Mouse (Mus musculus) MEL (cell line): ENCODE measurements around the gene Smyd5. TPM values are rescaled to one million over a fixed set of nuclear protein-coding genes. Genes with fewer than 3 reads are reported as not detected.

Experiments used
- DNase-seq: peaks from one replicate; pipeline ENCODE4 v3.0.0; 2011; ENCODE audit warnings: low read depth, low spot score
- H3K27ac ChIP-seq: 2 replicates; pipeline ENCODE4 v1.5.1; 2012; ENCODE audit warnings: low read depth, mild to moderate bottlenecking, control low read depth, low read length, moderate library complexity; ENCODE audit not compliant: control insufficient read depth
- H3K27me3 ChIP-seq, 2 experiments: fragments of 150-350 bp in 1 of 2; sonication (generic) in 1 of 2; 2 replicates each; pipeline ENCODE4 v1.6.1; 2012; ENCODE audit warnings: low read length in 2 of 2, mild to moderate bottlenecking in 2 of 2, improper control_type of control experiment in 1 of 2, moderate library complexity in 1 of 2; ENCODE audit not compliant: insufficient read depth in 2 of 2, control insufficient read depth in 1 of 2
- H3K36me3 ChIP-seq, 2 experiments: 2 replicates each; pipeline ENCODE4 v1.6.1; 2012 to 2014; ENCODE audit warnings: low read length in 2 of 2, improper control_type of control experiment in 1 of 2, inconsistent platforms in 1 of 2, mild to moderate bottlenecking in 1 of 2; ENCODE audit not compliant: insufficient read depth in 2 of 2, control insufficient read depth in 1 of 2
- H3K4me1 ChIP-seq, 2 experiments: fragments of 150-350 bp in 1 of 2; sonication (generic) in 1 of 2; 2 replicates each; pipeline ENCODE4 v1.6.1; 2012; ENCODE audit warnings: low read length in 2 of 2, improper control_type of control experiment in 1 of 2, mild to moderate bottlenecking in 1 of 2; ENCODE audit not compliant: insufficient read depth in 2 of 2, control insufficient read depth in 1 of 2
- H3K4me3 ChIP-seq, 2 experiments: fragments of 150-350 bp in 1 of 2; sonication (generic) in 1 of 2; 2 replicates each; pipeline ENCODE4 v1.5.1; 2012; ENCODE audit warnings: low read depth in 2 of 2, low read length in 2 of 2, mild to moderate bottlenecking in 2 of 2, moderate library complexity in 2 of 2, control low read depth in 1 of 2, improper control_type of control experiment in 1 of 2; ENCODE audit not compliant: control insufficient read depth in 1 of 2, insufficient read depth in 1 of 2
- H3K79me2 ChIP-seq: 2 replicates; pipeline ENCODE4 v1.6.1; 2012; ENCODE audit warnings: mild to moderate bottlenecking, low read length, moderate library complexity; ENCODE audit not compliant: control insufficient read depth, poor library complexity, insufficient read depth
- H3K9ac ChIP-seq: 2 replicates; pipeline ENCODE4 v1.6.1; 2012; ENCODE audit warnings: low read depth, mild to moderate bottlenecking, control low read depth, low read length, moderate library complexity; ENCODE audit not compliant: control insufficient read depth, poor library complexity, severe bottlenecking
- H3K9me3 ChIP-seq: fragments of 150-350 bp; sonication (generic); replicated peaks from 2 replicates; pipeline ENCODE4 v1.6.1; 2012; ENCODE audit warnings: mild to moderate bottlenecking, low read length, improper control_type of control experiment, moderate library complexity; ENCODE audit not compliant: insufficient read depth
- CTCF ChIP-seq, 3 experiments: IDR thresholded peaks in 2 of 3; conservative IDR thresholded peaks in 1 of 3; 2 replicates each; pipeline ENCODE4 v1.5.1; 2011 to 2012; ENCODE audit warnings: low read length in 3 of 3, low read depth in 2 of 3, mild to moderate bottlenecking in 2 of 3, improper control_type of control experiment in 1 of 3, inconsistent platforms in 1 of 3, mixed read lengths in 1 of 3, moderate library complexity in 1 of 3; ENCODE audit not compliant: control insufficient read depth in 1 of 3, insufficient read depth in 1 of 3, poor library complexity in 1 of 3, severe bottlenecking in 1 of 3
- EP300 ChIP-seq, 2 experiments: IDR thresholded peaks; 2 replicates each; pipeline ENCODE4 v1.6.1; 2011; ENCODE audit warnings: improper control_type of control experiment in 2 of 2, low read length in 2 of 2, low read depth in 1 of 2, mild to moderate bottlenecking in 1 of 2
- ETS1 ChIP-seq: IDR thresholded peaks from 2 replicates; pipeline ENCODE4 v1.6.1; 2012; ENCODE audit warnings: low read depth, mild to moderate bottlenecking, inconsistent platforms, low read length, improper control_type of control experiment, moderate library complexity
- GABPA ChIP-seq: IDR thresholded peaks from 2 replicates; pipeline ENCODE4 v1.6.1; 2012; ENCODE audit warnings: low read depth, mild to moderate bottlenecking, inconsistent platforms, low read length, improper control_type of control experiment, moderate library complexity
- GATA1 ChIP-seq: IDR thresholded peaks from 2 replicates; pipeline ENCODE4 v1.6.1; 2011; ENCODE audit warnings: low read depth, low read length, improper control_type of control experiment
- HCFC1 ChIP-seq: IDR thresholded peaks from 2 replicates; pipeline ENCODE4 v1.6.1; 2012; ENCODE audit warnings: low read depth, mild to moderate bottlenecking, inconsistent platforms, low read length, improper control_type of control experiment, moderate library complexity
- MAFK ChIP-seq: IDR thresholded peaks from 2 replicates; pipeline ENCODE4 v1.6.1; 2011; ENCODE audit warnings: low read depth, mild to moderate bottlenecking, low read length, improper control_type of control experiment, borderline replicate concordance
- MAZ ChIP-seq: IDR thresholded peaks from 2 replicates; pipeline ENCODE4 v1.6.1; 2012; ENCODE audit warnings: low read depth, mild to moderate bottlenecking, inconsistent platforms, low read length, improper control_type of control experiment
- MYB ChIP-seq: IDR thresholded peaks from 2 replicates; pipeline ENCODE4 v1.6.1; 2011; ENCODE audit warnings: mild to moderate bottlenecking, low read depth, low read length, improper control_type of control experiment
- MYC ChIP-seq: IDR thresholded peaks from 2 replicates; pipeline ENCODE4 v1.6.1; 2011; ENCODE audit warnings: low read depth, mild to moderate bottlenecking, low read length, improper control_type of control experiment, moderate library complexity
- NELFE ChIP-seq: IDR thresholded peaks from 2 replicates; pipeline ENCODE4 v1.6.1; 2011; ENCODE audit warnings: low read depth, low read length, improper control_type of control experiment
- POLR2AphosphoS5 ChIP-seq: IDR thresholded peaks from 2 replicates; pipeline ENCODE4 v1.6.1; 2012; ENCODE audit warnings: low read depth, borderline replicate concordance, mild to moderate bottlenecking, inconsistent platforms, low read length, moderate library complexity, mixed read lengths
- SIN3A ChIP-seq: IDR thresholded peaks from 2 replicates; pipeline ENCODE4 v1.6.1; 2012; ENCODE audit warnings: low read length, improper control_type of control experiment, inconsistent platforms
- SMC3 ChIP-seq: IDR thresholded peaks from 2 replicates; pipeline ENCODE4 v1.6.1; 2011; ENCODE audit warnings: low read depth, low read length, improper control_type of control experiment
- TAL1 ChIP-seq: IDR thresholded peaks from 2 replicates; pipeline ENCODE4 v1.6.1; 2012; ENCODE audit warnings: mild to moderate bottlenecking, inconsistent platforms, low read length, moderate library complexity, mixed read lengths
- TBP ChIP-seq: IDR thresholded peaks from 2 replicates; pipeline ENCODE4 v1.8.0; 2011; ENCODE audit warnings: low read depth, low read length, improper control_type of control experiment
- TCF12 ChIP-seq: IDR thresholded peaks from 2 replicates; pipeline ENCODE4 v1.6.1; 2014; ENCODE audit warnings: low read depth, mild to moderate bottlenecking, inconsistent platforms, low read length, improper control_type of control experiment, moderate library complexity
- ZKSCAN1 ChIP-seq: IDR thresholded peaks from 2 replicates; pipeline ENCODE4 v1.6.1; 2012; ENCODE audit warnings: low read depth, mild to moderate bottlenecking, inconsistent platforms, low read length, improper control_type of control experiment, moderate library complexity
- ZMIZ1 ChIP-seq: IDR thresholded peaks from 2 replicates; pipeline ENCODE4 v1.6.1; 2012; ENCODE audit warnings: low read depth, mild to moderate bottlenecking, inconsistent platforms, low read length, improper control_type of control experiment, moderate library complexity
- polyA plus RNA-seq, 2 experiments: library from polyadenylated mRNA; stranded (reverse) in 1 of 2; unstranded in 1 of 2; fragments of >175 nt in 1 of 2; fragments of >200 nt in 1 of 2; gene quantifications; 2 replicates each; pipeline versions ENCODE4 v1.2.1 to v1.2.4; 2012; ENCODE audit warnings: low replicate concordance in 2 of 2, low read depth in 1 of 2; ENCODE audit not compliant: insufficient read length in 2 of 2, insufficient read depth in 1 of 2, missing spikeins in 1 of 2
- total RNA-seq: library from RNA; depleted of rRNA; stranded (reverse); fragments of 300-350 nt; gene quantifications from 2 replicates; pipeline ENCODE4 v1.2.3, GENCODE M21; 2012

The Smyd5 gene
- total and polyA plus RNA-seq, 3 experiments: 102 to 113 TPM; not detected in 1

- Histone ChIP-seq H3K4me1 (peaks cover 4 to 15% of the 10 kb centered on the region in 2 experiments), H3K9me3 (no peaks in the 10 kb centered on the region), H3K4me3 (no peak overlapping the region), H3K27me3 (no peaks in the 10 kb centered on the region), H3K27ac (no peak overlapping the region), H3K79me2 (peaks cover 47% of the 10 kb centered on the region), H3K36me3 (peaks cover 8 to 21% of the 10 kb centered on the region in 2 experiments; a peak in 3 of 4 replicates), H3K9ac (no peak overlapping the region)
- DNase-seq: no peak
- TF ChIP-seq TBP: no peak
- TF ChIP-seq ZKSCAN1: no peak
- no peak for TF ChIP-seq ETS1
- no peak for TF ChIP-seq GABPA
- TF ChIP-seq TCF12: no peak
- TF ChIP-seq SMC3: no peak
- no peak for TF ChIP-seq CTCF (IDR thresholded peaks at IDR 0.05 in 2 of 3, conservative IDR thresholded peaks at IDR 0.05 in 1 of 3; ENCODE audit: control insufficient read depth in 1 of 3, insufficient read depth in 1 of 3, low read depth in 2 of 3, low read length in 3 of 3, poor library complexity in 1 of 3, severe bottlenecking in 1 of 3)
- no peak for TF ChIP-seq MYC
- no peak for TF ChIP-seq MYB
- no peak for TF ChIP-seq NELFE
- no peak for TF ChIP-seq MAZ
- no peak for TF ChIP-seq MAFK
- no peak for TF ChIP-seq ZMIZ1
- TF ChIP-seq EP300 (IDR thresholded peaks at IDR 0.05; ENCODE audit: low read depth in 1 of 2, low read length in 2 of 2): no peak
- no peak for TF ChIP-seq GATA1
- no peak for TF ChIP-seq SIN3A
- no peak for TF ChIP-seq TAL1
- no peak for TF ChIP-seq HCFC1
Observed at GRCm38 (mm10) chr6:85436204-85436603, 4.4 kb downstream of the Smyd5 start.

GRCm38 (mm10) chr6:85436631-85437030 is 4.8 kb downstream of the Smyd5 start:
- no peaks in the 10 kb centered on the region for H3K9me3 ChIP-seq
- no peak overlapping the region for H3K27ac ChIP-seq
- TF ChIP-seq SIN3A (no peak), MAZ (no peak), EP300 (IDR thresholded peaks at IDR 0.05; ENCODE audit: low read depth in 1 of 2, low read length in 2 of 2) (no peak), POLR2AphosphoS5 (no peak), ZMIZ1 (no peak), ETS1 (no peak)
- no peak overlapping the region for H3K4me3 ChIP-seq
- no peak for DNase-seq
- peaks cover 4 to 11% of the 10 kb centered on the region in 2 experiments for H3K4me1 ChIP-seq
- peaks cover 47% of the 10 kb centered on the region for H3K79me2 ChIP-seq
- H3K27me3 ChIP-seq: no peaks in the 10 kb centered on the region
- H3K36me3 ChIP-seq: peaks cover 8 to 18% of the 10 kb centered on the region in 2 experiments; a peak in 3 of 4 replicates
- no peak overlapping the region for H3K9ac ChIP-seq
